Mouse (Mus musculus): ENCODE measurements at regions not wholly inside any gene's neighbourhood (a gene's known extent, or its start where the extent isn't known, plus 50 kb on each side); places are given as distances from the start of the nearest gene placed in this dataset.

- no peak for DNase-seq
Observed at GRCm38 (mm10) chr13:63700747-63701146, 114.3 kb upstream of the Ercc6l2 start.

GRCm38 (mm10) chr13:63701199-63702175 is 113.6 kb upstream of the Ercc6l2 start:
- DNase-seq: no peak

GRCm38 (mm10) chr13:63708567-63708966 is 106.5 kb upstream of the Ercc6l2 start:
- no peak for DNase-seq

- no peak for DNase-seq
Observed at GRCm38 (mm10) chr13:63713137-63713536, 101.9 kb upstream of the Ercc6l2 start.

GRCm38 (mm10) chr13:63716498-63716897 is 98.5 kb upstream of the Ercc6l2 start:
- DNase-seq: no peak

GRCm38 (mm10) chr13:63717249-63717648 is 97.8 kb upstream of the Ercc6l2 start:
- no peak for DNase-seq

- no peak for DNase-seq
Observed at GRCm38 (mm10) chr13:63718782-63719181, 96.3 kb upstream of the Ercc6l2 start.

- DNase-seq: no peak
Observed at GRCm38 (mm10) chr13:63719351-63720207, 95.5 kb upstream of the Ercc6l2 start.

- DNase-seq: no peak
Observed at GRCm38 (mm10) chr13:63720610-63721009, 94.4 kb upstream of the Ercc6l2 start.

- DNase-seq: no peak
Observed at GRCm38 (mm10) chr13:63721011-63721625, 93.9 kb upstream of the Ercc6l2 start.

GRCm38 (mm10) chr13:63724293-63724692 is 90.7 kb upstream of the Ercc6l2 start:
- no peak for DNase-seq

GRCm38 (mm10) chr13:63724843-63725582 is 90.0 kb upstream of the Ercc6l2 start:
- no peak for DNase-seq

- no peak for DNase-seq
Observed at GRCm38 (mm10) chr13:63726035-63726434, 89.0 kb upstream of the Ercc6l2 start.

- no peak for DNase-seq
Observed at GRCm38 (mm10) chr13:63726509-63726908, 88.5 kb upstream of the Ercc6l2 start.

GRCm38 (mm10) chr13:63735739-63736138 is 79.3 kb upstream of the Ercc6l2 start:
- DNase-seq: no peak

- DNase-seq: peak; percentile 7 to 17
Observed at GRCm38 (mm10) chr13:63741879-63742278, 73.2 kb upstream of the Ercc6l2 start.

- no peak for DNase-seq
Observed at GRCm38 (mm10) chr13:63748788-63749187, 66.3 kb upstream of the Ercc6l2 start.

GRCm38 (mm10) chr13:63749997-63750396 is 65.0 kb upstream of the Ercc6l2 start:
- DNase-seq: no peak

GRCm38 (mm10) chr13:63751196-63751595 is 63.8 kb upstream of the Ercc6l2 start:
- no peak for DNase-seq

- DNase-seq: no peak
Observed at GRCm38 (mm10) chr13:63757061-63757460, 58.0 kb upstream of the Ercc6l2 start.

- DNase-seq: no peak
Observed at GRCm38 (mm10) chr13:63761542-63761941, 53.5 kb upstream of the Ercc6l2 start.

Data from cerebellum, postnatal 36 days (tissue).